10 mouse cellular contexts compared by ENCODE assay signal in genomic region chr12:85227876-85228599, GRCm38 (mm10). TPM values are rescaled to one million over a fixed set of nuclear protein-coding genes. Genes with fewer than 3 reads are reported as not detected.
DNase-seq lines count a peak whose midpoint lies in the region; ATAC-seq and TF ChIP-seq lines count a peak whose summit lies in the region.
"Had no signal": no experiment of that assay in that cellular context is flagged by ENCODE, and none has a peak within 500 bp of the region (broad histone marks: within the 10 kb centered on the region; RNA-seq: fewer than 3 reads in every experiment).

No protein-coding gene starts in this region.

- H3K36me3 ChIP-seq in lung, postnatal 0 days (ENCODE audit: insufficient read depth, low read length) = peaks cover 12% of the 10 kb centered on the region; the same call in 1 of the 2 replicates
- H3K36me3 ChIP-seq in kidney, embryonic 14.5 days (ENCODE audit: control insufficient read depth, insufficient read depth, low read length) = peaks cover 38% of the 10 kb centered on the region

- no peak overlapping the region for H3K4me3 ChIP-seq in lung, postnatal 0 days (ENCODE audit: low read depth, low read length)
- no peak overlapping the region for H3K4me3 ChIP-seq in kidney, embryonic 14.5 days (ENCODE audit: low read length)
- H3K4me3 ChIP-seq in olfactory bulb, adult 2 months (ENCODE audit: insufficient read depth, low read depth, low read length) = no peak overlapping the region
- H3K4me3 ChIP-seq: hindbrain, embryonic 12.5 days had no signal

- no peak for TF ChIP-seq CTCF in lung, postnatal 0 days (IDR thresholded peaks at IDR 0.05)
- TF ChIP-seq CTCF in olfactory bulb, adult 2 months (IDR thresholded peaks at IDR 0.05; ENCODE audit: insufficient read depth, low read depth, low read length) = no peak

- H3K9me3 ChIP-seq in lung, postnatal 0 days (ENCODE audit: low read length) = no peaks in the 10 kb centered on the region
- H3K9me3 ChIP-seq in kidney, embryonic 14.5 days (ENCODE audit: control insufficient read depth, low read length) = no peaks in the 10 kb centered on the region
- H3K9me3 ChIP-seq: hindbrain, embryonic 12.5 days had no signal

- no peak for TF ChIP-seq POLR2A in olfactory bulb, adult 2 months (IDR thresholded peaks at IDR 0.05; ENCODE audit: insufficient read depth, low read depth, low read length)

- H3K4me2 ChIP-seq in lung, postnatal 0 days (replicated peaks; ENCODE audit: low read depth, low read length) = no peak overlapping the region
- H3K4me2 ChIP-seq in kidney, embryonic 14.5 days (replicated peaks; ENCODE audit: low read depth, low read length) = peak overlapping the region; percentile 10; the same call in 1 of the 2 replicates
- H3K4me2 ChIP-seq: hindbrain, embryonic 12.5 days had no signal

- intact Hi-C loops in heart, postnatal 36 days (cut with DNase I) = no loop called here

- 48% methylated on average over 15 of the region's 15 CpGs for WGBS in lung, postnatal 0 days
- 28% methylated on average over 15 of the region's 15 CpGs for WGBS in kidney, embryonic 14.5 days
- WGBS in olfactory bulb, adult 2 months = 47% methylated on average over 15 of the region's 15 CpGs

- H3K9ac ChIP-seq in lung, postnatal 0 days (replicated peaks; ENCODE audit: low read depth) = no peak overlapping the region
- H3K9ac ChIP-seq in kidney, embryonic 14.5 days (ENCODE audit: low read depth, low read length) = peak overlapping the region; percentile 34; the same call in 1 of the 2 replicates
- H3K9ac ChIP-seq: hindbrain, embryonic 12.5 days had no signal

- H3K27ac ChIP-seq in lung, postnatal 0 days (ENCODE audit: low read length) = no peak overlapping the region
- peak overlapping the region; percentile 90 for H3K27ac ChIP-seq in kidney, embryonic 14.5 days (ENCODE audit: low read depth, low read length)
- H3K27ac ChIP-seq in olfactory bulb, adult 2 months (ENCODE audit: insufficient read depth, low read depth, low read length) = peak overlapping the region; percentile 14; the same call in 1 of the 2 replicates
- H3K27ac ChIP-seq: hindbrain, embryonic 12.5 days had no signal

- no peak for TF ChIP-seq EP300 in lung, postnatal 0 days (IDR thresholded peaks at IDR 0.05)

- peak; percentile 40 for ATAC-seq in lung, postnatal 0 days
- peak; percentile 58 for ATAC-seq in kidney, embryonic 14.5 days (ENCODE audit: low FRiP score, low TSS enrichment)

- peak; percentile 20 to 29 for DNase-seq in heart, adult 18-20 months
- no peak for DNase-seq in heart, postnatal 36 days
- peak; percentile 26 for DNase-seq in lung, postnatal 0 days (ENCODE audit: low spot score)
- DNase-seq in lung, postnatal 25 days (ENCODE audit: low spot score) = no peak
- no peak for DNase-seq in thymus, postnatal 14 days
- DNase-seq in urinary bladder, postnatal 10 days (ENCODE audit: low spot score) = no peak
- DNase-seq: retina, postnatal 1 day had no signal

- no peaks in the 10 kb centered on the region for H3K27me3 ChIP-seq in lung, postnatal 0 days (replicated peaks; ENCODE audit: insufficient read depth, low read length)
- no peaks in the 10 kb centered on the region for H3K27me3 ChIP-seq in kidney, embryonic 14.5 days (ENCODE audit: control insufficient read depth, insufficient read depth, low read length)
- H3K27me3 ChIP-seq: hindbrain, embryonic 12.5 days had no signal

- no peaks in the 10 kb centered on the region for H3K4me1 ChIP-seq in lung, postnatal 0 days (ENCODE audit: insufficient read depth, low read depth, low read length)
- H3K4me1 ChIP-seq in kidney, embryonic 14.5 days (ENCODE audit: control insufficient read depth, insufficient read depth, low read length) = peaks cover 32% of the 10 kb centered on the region
- H3K4me1 ChIP-seq in olfactory bulb, adult 2 months (ENCODE audit: control insufficient read depth, insufficient read depth, low read length) = peaks cover 8% of the 10 kb centered on the region

RNA-seq across cellular contexts. Expression of gene Eif2b2, which starts 8.8 kb away (rescaled TPM):
- 10 to 100 TPM; 43.5 to 48.3 TPM for total RNA-seq in heart, adult 18-20 months (2021)
- total RNA-seq in heart, postnatal 36 days (2021) = 10 to 100 TPM; 42.7 to 47.7 TPM
- polyA plus RNA-seq in lung, postnatal 0 days (2015; fragmentation: Nextera tagmentation; extraction: Ambion mirVana) = 58.7 and 64.9 TPM in 2 replicates
- 95.7 and 105 TPM in 2 replicates for polyA plus RNA-seq in kidney, embryonic 14.5 days (2014; fragmentation: Nextera tagmentation; extraction: Ambion mirVana)
- not detected in 2 replicates for polyA plus RNA-seq in olfactory bulb, adult 2 months (2012; ENCODE audit: insufficient read depth, insufficient read length, low replicate concordance, missing spikeins)

RNA-seq across cellular contexts. Expression of gene Mlh3, which starts 42.4 kb away (rescaled TPM):
- total RNA-seq in heart, adult 18-20 months (2021) = 1 to 10 TPM; 7.9 to 9.5 TPM
- total RNA-seq in heart, postnatal 36 days (2021) = 1 to 10 TPM; 7.5 to 8.7 TPM
- 4.2 and 5.0 TPM in 2 replicates for polyA plus RNA-seq in lung, postnatal 0 days (2015; fragmentation: Nextera tagmentation; extraction: Ambion mirVana)
- 6.2 and 10.8 TPM in 2 replicates for polyA plus RNA-seq in kidney, embryonic 14.5 days (2014; fragmentation: Nextera tagmentation; extraction: Ambion mirVana)
- not detected in 2 replicates for polyA plus RNA-seq in olfactory bulb, adult 2 months (2012; ENCODE audit: insufficient read depth, insufficient read length, low replicate concordance, missing spikeins)

RNA-seq across cellular contexts. Expression of gene Pgf, which starts 50.4 kb away (rescaled TPM):
- total RNA-seq in heart, adult 18-20 months (2021) = 1 to 10 TPM; 3.8 to 5.3 TPM
- total RNA-seq in heart, postnatal 36 days (2021) = 1 to 10 TPM; 3.4 to 4.6 TPM
- 12.7 and 19.0 TPM in 2 replicates for polyA plus RNA-seq in lung, postnatal 0 days (2015; fragmentation: Nextera tagmentation; extraction: Ambion mirVana)
- 16.3 and 21.9 TPM in 2 replicates for polyA plus RNA-seq in kidney, embryonic 14.5 days (2014; fragmentation: Nextera tagmentation; extraction: Ambion mirVana)
- not detected in 2 replicates for polyA plus RNA-seq in olfactory bulb, adult 2 months (2012; ENCODE audit: insufficient read depth, insufficient read length, low replicate concordance, missing spikeins)

Comparison
In these comparisons a context has a peak if more than half of its experiments do, and no peak if none do; other contexts are left out.
1. DNase-seq: peak in heart, adult 18-20 months (2 of 2) and lung, postnatal 0 days (single experiment); none in heart, postnatal 36 days (0 of 2), lung, postnatal 25 days (single experiment), thymus, postnatal 14 days (single experiment) and urinary bladder, postnatal 10 days (single experiment).